Mouse (Mus musculus): ENCODE measurements around the gene Hhipl1. TPM values are rescaled to one million over a fixed set of nuclear protein-coding genes. Genes with fewer than 3 reads are reported as not detected.

Hhipl1 gene
- polyA plus RNA-seq, 1 experiment from 2014 or later, result 2.3 TPM

- Histone ChIP-seq H3K9me3 (ENCODE audit: control insufficient read depth, low read length) (no peaks in the 10 kb centered on the region), H3K4me3 (ENCODE audit: low read depth, low read length) (no peak overlapping the region), H3K4me1 (ENCODE audit: control insufficient read depth, insufficient read depth, low read length) (peaks cover 7% of the 10 kb centered on the region; the same call in 1 of the 2 replicates), H3K9ac (replicated peaks; ENCODE audit: low read depth, low read length) (no peak overlapping the region), H3K27ac (ENCODE audit: low read depth, low read length) (no peak overlapping the region), H3K4me2 (ENCODE audit: low read depth, low read length) (no peak overlapping the region), H3K27me3 (ENCODE audit: control insufficient read depth, insufficient read depth, low read length) (0 out of 2 replicates have a peak, but pooled peaks cover 3% of the 10 kb centered on the region), H3K36me3 (ENCODE audit: control insufficient read depth, insufficient read depth, low read length) (no peaks in the 10 kb centered on the region)
- 8% methylated on average over 9 of the region's 9 CpGs for WGBS
- ATAC-seq (ENCODE audit: low read depth), result no peak
Measured at GRCm38 (mm10) chr12:108317201-108317738, 11.2 kb downstream of the Hhipl1 start.

GRCm38 (mm10) chr12:108317826-108318430 lies 11.9 kb downstream of the Hhipl1 start:
- H3K27me3 ChIP-seq (ENCODE audit: control insufficient read depth, insufficient read depth, low read length), result 0 out of 2 replicates have a peak, but pooled peaks cover 3% of the 10 kb centered on the region
- H3K9me3 ChIP-seq (ENCODE audit: control insufficient read depth, low read length), result no peaks in the 10 kb centered on the region
- ATAC-seq (ENCODE audit: low read depth), result no peak
- 22% methylated on average over 18 of the region's 18 CpGs for WGBS
- H3K4me3 ChIP-seq (ENCODE audit: low read depth, low read length), result no peak overlapping the region
- no peak overlapping the region for H3K27ac ChIP-seq (ENCODE audit: low read depth, low read length)
- peaks cover 7% of the 10 kb centered on the region; the same call in 1 of the 2 replicates for H3K4me1 ChIP-seq (ENCODE audit: control insufficient read depth, insufficient read depth, low read length)
- peak overlapping the region; percentile 23; the same call in 1 of the 2 replicates for H3K4me2 ChIP-seq (ENCODE audit: low read depth, low read length)
- H3K9ac ChIP-seq (replicated peaks; ENCODE audit: low read depth, low read length), result no peak overlapping the region
- no peaks in the 10 kb centered on the region for H3K36me3 ChIP-seq (ENCODE audit: control insufficient read depth, insufficient read depth, low read length)

GRCm38 (mm10) chr12:108318499-108318898 lies 12.4 kb downstream of the Hhipl1 start:
- H3K27ac ChIP-seq (ENCODE audit: low read depth, low read length), result no peak overlapping the region
- no peak for ATAC-seq (ENCODE audit: low read depth)
- H3K36me3 ChIP-seq (ENCODE audit: control insufficient read depth, insufficient read depth, low read length), result no peaks in the 10 kb centered on the region
- no peak overlapping the region for H3K9ac ChIP-seq (replicated peaks; ENCODE audit: low read depth, low read length)
- H3K4me1 ChIP-seq (ENCODE audit: control insufficient read depth, insufficient read depth, low read length), result peaks cover 7% of the 10 kb centered on the region; the same call in 1 of the 2 replicates
- H3K4me3 ChIP-seq (ENCODE audit: low read depth, low read length), result no peak overlapping the region
- no peaks in the 10 kb centered on the region for H3K9me3 ChIP-seq (ENCODE audit: control insufficient read depth, low read length)
- H3K27me3 ChIP-seq (ENCODE audit: control insufficient read depth, insufficient read depth, low read length), result 0 out of 2 replicates have a peak, but pooled peaks cover 3% of the 10 kb centered on the region
- WGBS, result 15% methylated on average over 37 of the region's 37 CpGs
- H3K4me2 ChIP-seq (ENCODE audit: low read depth, low read length), result peak overlapping the region; percentile 23; the same call in 1 of the 2 replicates

GRCm38 (mm10) chr12:108320096-108320495 lies 14.0 kb downstream of the Hhipl1 start:
- ATAC-seq (ENCODE audit: low read depth), result no peak
- H3K4me2 ChIP-seq (ENCODE audit: low read depth, low read length), result no peak overlapping the region
- no peak overlapping the region for H3K9ac ChIP-seq (replicated peaks; ENCODE audit: low read depth, low read length)
- H3K27me3 ChIP-seq (ENCODE audit: control insufficient read depth, insufficient read depth, low read length), result 0 out of 2 replicates have a peak, but pooled peaks cover 3% of the 10 kb centered on the region
- 6% methylated on average over 8 of the region's 8 CpGs for WGBS
- H3K4me1 ChIP-seq (ENCODE audit: control insufficient read depth, insufficient read depth, low read length), result peaks cover 7% of the 10 kb centered on the region; the same call in 1 of the 2 replicates
- H3K27ac ChIP-seq (ENCODE audit: low read depth, low read length), result no peak overlapping the region
- no peaks in the 10 kb centered on the region for H3K9me3 ChIP-seq (ENCODE audit: control insufficient read depth, low read length)
- no peaks in the 10 kb centered on the region for H3K36me3 ChIP-seq (ENCODE audit: control insufficient read depth, insufficient read depth, low read length)
- H3K4me3 ChIP-seq (ENCODE audit: low read depth, low read length), result no peak overlapping the region

GRCm38 (mm10) chr12:108326401-108326800 lies 20.3 kb downstream of the Hhipl1 start:
- H3K27ac ChIP-seq (ENCODE audit: low read depth, low read length), result no peak overlapping the region
- WGBS, result 50% methylated on average over 5 of the region's 5 CpGs
- H3K9me3 ChIP-seq (ENCODE audit: control insufficient read depth, low read length), result no peaks in the 10 kb centered on the region
- H3K36me3 ChIP-seq (ENCODE audit: control insufficient read depth, insufficient read depth, low read length), result no peaks in the 10 kb centered on the region
- H3K4me3 ChIP-seq (ENCODE audit: low read depth, low read length), result no peak overlapping the region
- no peak for ATAC-seq (ENCODE audit: low read depth)
- no peak overlapping the region for H3K4me2 ChIP-seq (ENCODE audit: low read depth, low read length)
- H3K4me1 ChIP-seq (ENCODE audit: control insufficient read depth, insufficient read depth, low read length), result 0 out of 2 replicates have a peak, but pooled peaks cover 2% of the 10 kb centered on the region
- no peak overlapping the region for H3K9ac ChIP-seq (replicated peaks; ENCODE audit: low read depth, low read length)
- H3K27me3 ChIP-seq (ENCODE audit: control insufficient read depth, insufficient read depth, low read length), result no peaks in the 10 kb centered on the region

GRCm38 (mm10) chr12:108327889-108328491 lies 21.9 kb downstream of the Hhipl1 start:
- H3K9me3 ChIP-seq (ENCODE audit: control insufficient read depth, low read length), result no peaks in the 10 kb centered on the region
- H3K9ac ChIP-seq (replicated peaks; ENCODE audit: low read depth, low read length), result peak overlapping the region; percentile 48
- peak overlapping the region; percentile 35 for H3K4me3 ChIP-seq (ENCODE audit: low read depth, low read length)
- no peaks in the 10 kb centered on the region for H3K27me3 ChIP-seq (ENCODE audit: control insufficient read depth, insufficient read depth, low read length)
- H3K4me2 ChIP-seq (ENCODE audit: low read depth, low read length), result peak overlapping the region; percentile 61
- WGBS, result 1% methylated on average over 66 of the region's 66 CpGs
- H3K36me3 ChIP-seq (ENCODE audit: control insufficient read depth, insufficient read depth, low read length), result no peaks in the 10 kb centered on the region
- ATAC-seq (ENCODE audit: low read depth), result peak; percentile 70
- peaks cover 2% of the 10 kb centered on the region; the same call in 1 of the 2 replicates for H3K4me1 ChIP-seq (ENCODE audit: control insufficient read depth, insufficient read depth, low read length)
- H3K27ac ChIP-seq (ENCODE audit: low read depth, low read length), result no peak overlapping the region

- peak overlapping the region; percentile 55; the same call in 1 of the 2 replicates for H3K4me3 ChIP-seq (ENCODE audit: low read depth, low read length)
- ATAC-seq (ENCODE audit: low read depth), result peak; percentile 35; the same call in 1 of the 2 replicates
- H3K4me1 ChIP-seq (ENCODE audit: control insufficient read depth, insufficient read depth, low read length), result peaks cover 9% of the 10 kb centered on the region; the same call in 1 of the 2 replicates
- WGBS, result under 1% methylated on average over 16 of the region's 16 CpGs
- H3K9ac ChIP-seq (replicated peaks; ENCODE audit: low read depth, low read length), result peak overlapping the region; percentile 29; the same call in 1 of the 2 replicates
- H3K4me2 ChIP-seq (ENCODE audit: low read depth, low read length), result peak overlapping the region; percentile 89
- H3K9me3 ChIP-seq (ENCODE audit: control insufficient read depth, low read length), result no peaks in the 10 kb centered on the region
- no peaks in the 10 kb centered on the region for H3K36me3 ChIP-seq (ENCODE audit: control insufficient read depth, insufficient read depth, low read length)
- H3K27me3 ChIP-seq (ENCODE audit: control insufficient read depth, insufficient read depth, low read length), result no peaks in the 10 kb centered on the region
- H3K27ac ChIP-seq (ENCODE audit: low read depth, low read length), result no peak overlapping the region
Measured at GRCm38 (mm10) chr12:108333056-108333455, 27.0 kb downstream of the Hhipl1 start.

GRCm38 (mm10) chr12:108333481-108333882 lies 27.4 kb downstream of the Hhipl1 start:
- H3K4me2 ChIP-seq (ENCODE audit: low read depth, low read length), result peak overlapping the region; percentile 89
- H3K9ac ChIP-seq (replicated peaks; ENCODE audit: low read depth, low read length), result peak overlapping the region; percentile 29; the same call in 1 of the 2 replicates
- H3K27ac ChIP-seq (ENCODE audit: low read depth, low read length), result no peak overlapping the region
- H3K36me3 ChIP-seq (ENCODE audit: control insufficient read depth, insufficient read depth, low read length), result no peaks in the 10 kb centered on the region
- peaks cover 9% of the 10 kb centered on the region; the same call in 1 of the 2 replicates for H3K4me1 ChIP-seq (ENCODE audit: control insufficient read depth, insufficient read depth, low read length)
- no peaks in the 10 kb centered on the region for H3K27me3 ChIP-seq (ENCODE audit: control insufficient read depth, insufficient read depth, low read length)
- ATAC-seq (ENCODE audit: low read depth), result peak; percentile 35
- 2% methylated on average over 22 of the region's 22 CpGs for WGBS
- no peaks in the 10 kb centered on the region for H3K9me3 ChIP-seq (ENCODE audit: control insufficient read depth, low read length)
- H3K4me3 ChIP-seq (ENCODE audit: low read depth, low read length), result peak overlapping the region; percentile 55
